Mouse (Mus musculus): ENCODE data around the gene Hmcn2. TPM values are rescaled to one million over a fixed set of nuclear protein-coding genes. Genes with fewer than 3 reads are reported as not detected.

Gene Hmcn2
- polyA plus RNA-seq, 1 experiment from 2014 or later: 5.5 TPM

GRCm38 (mm10) chr2:31470683-31471385 is 156.6 kb downstream of the Hmcn2 start:
- Histone ChIP-seq H3K36me3 (ENCODE audit: control insufficient read depth, insufficient read depth) (peaks cover 10% of the 10 kb centered on the region; the same call in 1 of the 2 replicates), H3K27ac (ENCODE audit: low read depth, low read length) (peak overlapping the region; percentile 61; the same call in 1 of the 2 replicates), H3K9me3 (ENCODE audit: control insufficient read depth) (no peaks in the 10 kb centered on the region), H3K27me3 (replicated peaks; ENCODE audit: control insufficient read depth, insufficient read depth, low read length) (no peaks in the 10 kb centered on the region), H3K4me3 (ENCODE audit: low read depth, low read length) (peak overlapping the region; percentile 50), H3K4me2 (replicated peaks; ENCODE audit: low read depth) (peak overlapping the region; percentile 83), H3K9ac (ENCODE audit: low read depth, low read length) (peak overlapping the region; percentile 58), H3K4me1 (replicated peaks; ENCODE audit: control insufficient read depth, insufficient read depth, low read length) (no peaks in the 10 kb centered on the region)
- 6% methylated on average over 18 of the region's 19 CpGs for WGBS
- no peak for TF ChIP-seq CTCF (IDR thresholded peaks at IDR 0.05; ENCODE audit: low read depth)
- peak; percentile 55 for ATAC-seq

GRCm38 (mm10) chr2:31471611-31472010 is 157.4 kb downstream of the Hmcn2 start:
- 50% methylated on average over 6 of the region's 6 CpGs for WGBS
- H3K27ac ChIP-seq (ENCODE audit: low read depth, low read length): peak overlapping the region; percentile 41
- peak overlapping the region; percentile 83 for H3K4me2 ChIP-seq (replicated peaks; ENCODE audit: low read depth)
- no peaks in the 10 kb centered on the region for H3K27me3 ChIP-seq (replicated peaks; ENCODE audit: control insufficient read depth, insufficient read depth, low read length)
- no peaks in the 10 kb centered on the region for H3K4me1 ChIP-seq (replicated peaks; ENCODE audit: control insufficient read depth, insufficient read depth, low read length)
- peaks cover 18% of the 10 kb centered on the region; the same call in 1 of the 2 replicates for H3K36me3 ChIP-seq (ENCODE audit: control insufficient read depth, insufficient read depth)
- ATAC-seq: no peak
- peak overlapping the region; percentile 31; the same call in 1 of the 2 replicates for H3K9ac ChIP-seq (ENCODE audit: low read depth, low read length)
- H3K9me3 ChIP-seq (ENCODE audit: control insufficient read depth): no peaks in the 10 kb centered on the region
- peak overlapping the region; percentile 16; the same call in 1 of the 2 replicates for H3K4me3 ChIP-seq (ENCODE audit: low read depth, low read length)
- no peak for TF ChIP-seq CTCF (IDR thresholded peaks at IDR 0.05; ENCODE audit: low read depth)

- Histone ChIP-seq H3K9me3 (ENCODE audit: control insufficient read depth) (no peaks in the 10 kb centered on the region), H3K4me1 (replicated peaks; ENCODE audit: control insufficient read depth, insufficient read depth, low read length) (no peaks in the 10 kb centered on the region), H3K9ac (ENCODE audit: low read depth, low read length) (no peak overlapping the region), H3K27me3 (replicated peaks; ENCODE audit: control insufficient read depth, insufficient read depth, low read length) (no peaks in the 10 kb centered on the region), H3K36me3 (ENCODE audit: control insufficient read depth, insufficient read depth) (peaks cover 27% of the 10 kb centered on the region; the same call in 1 of the 2 replicates), H3K4me3 (ENCODE audit: low read depth, low read length) (no peak overlapping the region), H3K4me2 (replicated peaks; ENCODE audit: low read depth) (peak overlapping the region; percentile 83), H3K27ac (ENCODE audit: low read depth, low read length) (0 out of 2 replicates have a peak overlapping the region, but pooled peaks have one; percentile 41)
- no peak for ATAC-seq
- 44% methylated on average over 10 of the region's 10 CpGs for WGBS
- peak; percentile 86 for TF ChIP-seq CTCF (IDR thresholded peaks at IDR 0.05; ENCODE audit: low read depth)
These were observed 158.3 kb downstream of the Hmcn2 start for GRCm38 (mm10) chr2:31472406-31473065.

GRCm38 (mm10) chr2:31473941-31474340 is 159.7 kb downstream of the Hmcn2 start:
- H3K9ac ChIP-seq (ENCODE audit: low read depth, low read length): no peak overlapping the region
- H3K9me3 ChIP-seq (ENCODE audit: control insufficient read depth): no peaks in the 10 kb centered on the region
- peaks cover 33% of the 10 kb centered on the region; the same call in 1 of the 2 replicates for H3K36me3 ChIP-seq (ENCODE audit: control insufficient read depth, insufficient read depth)
- H3K4me3 ChIP-seq (ENCODE audit: low read depth, low read length): no peak overlapping the region
- no peak overlapping the region for H3K27ac ChIP-seq (ENCODE audit: low read depth, low read length)
- ATAC-seq: no peak
- H3K27me3 ChIP-seq (replicated peaks; ENCODE audit: control insufficient read depth, insufficient read depth, low read length): no peaks in the 10 kb centered on the region
- TF ChIP-seq CTCF (IDR thresholded peaks at IDR 0.05; ENCODE audit: low read depth): peak; percentile 75
- WGBS: 75% methylated on average over 4 of the region's 4 CpGs
- H3K4me2 ChIP-seq (replicated peaks; ENCODE audit: low read depth): peak overlapping the region; percentile 25; the same call in 1 of the 2 replicates
- H3K4me1 ChIP-seq (replicated peaks; ENCODE audit: control insufficient read depth, insufficient read depth, low read length): no peaks in the 10 kb centered on the region

- peak overlapping the region; percentile 25 for H3K4me2 ChIP-seq (replicated peaks; ENCODE audit: low read depth)
- 60% methylated on average over 5 of the region's 5 CpGs for WGBS
- peaks cover 40% of the 10 kb centered on the region; the same call in 1 of the 2 replicates for H3K36me3 ChIP-seq (ENCODE audit: control insufficient read depth, insufficient read depth)
- ATAC-seq: no peak
- no peak overlapping the region for H3K9ac ChIP-seq (ENCODE audit: low read depth, low read length)
- H3K4me3 ChIP-seq (ENCODE audit: low read depth, low read length): no peak overlapping the region
- no peak for TF ChIP-seq CTCF (IDR thresholded peaks at IDR 0.05; ENCODE audit: low read depth)
- H3K4me1 ChIP-seq (replicated peaks; ENCODE audit: control insufficient read depth, insufficient read depth, low read length): no peaks in the 10 kb centered on the region
- no peaks in the 10 kb centered on the region for H3K9me3 ChIP-seq (ENCODE audit: control insufficient read depth)
- no peaks in the 10 kb centered on the region for H3K27me3 ChIP-seq (replicated peaks; ENCODE audit: control insufficient read depth, insufficient read depth, low read length)
- H3K27ac ChIP-seq (ENCODE audit: low read depth, low read length): no peak overlapping the region
These were observed 160.5 kb downstream of the Hmcn2 start for GRCm38 (mm10) chr2:31474686-31475085.

- no peak overlapping the region for H3K4me2 ChIP-seq (replicated peaks; ENCODE audit: low read depth)
- no peak for ATAC-seq
- H3K36me3 ChIP-seq (ENCODE audit: control insufficient read depth, insufficient read depth): peaks cover 51% of the 10 kb centered on the region; the same call in 1 of the 2 replicates
- no peaks in the 10 kb centered on the region for H3K27me3 ChIP-seq (replicated peaks; ENCODE audit: control insufficient read depth, insufficient read depth, low read length)
- H3K9ac ChIP-seq (ENCODE audit: low read depth, low read length): no peak overlapping the region
- TF ChIP-seq CTCF (IDR thresholded peaks at IDR 0.05; ENCODE audit: low read depth): no peak
- H3K4me3 ChIP-seq (ENCODE audit: low read depth, low read length): no peak overlapping the region
- 64% methylated on average over 10 of the region's 10 CpGs for WGBS
- no peaks in the 10 kb centered on the region for H3K4me1 ChIP-seq (replicated peaks; ENCODE audit: control insufficient read depth, insufficient read depth, low read length)
- H3K9me3 ChIP-seq (ENCODE audit: control insufficient read depth): no peaks in the 10 kb centered on the region
- no peak overlapping the region for H3K27ac ChIP-seq (ENCODE audit: low read depth, low read length)
These were observed 162.0 kb downstream of the Hmcn2 start for GRCm38 (mm10) chr2:31476107-31476820.
